ENCODE assay signal across 8 mouse cellular contexts in genomic region chr11:96005403-96006271, GRCm38 (mm10). TPM values are rescaled to one million over a fixed set of nuclear protein-coding genes. Genes with fewer than 3 reads are reported as not detected.
DNase-seq lines count a peak whose midpoint lies in the region; ATAC-seq and TF ChIP-seq lines count a peak whose summit lies in the region.

Gene Igf2bp1, minus strand, starts transcription at chr11:96005940.

- TF ChIP-seq CTCF in forebrain, postnatal 0 days (IDR thresholded peaks at IDR 0.05; ENCODE audit: low read depth): no peak
- TF ChIP-seq CTCF in kidney, postnatal 0 days (IDR thresholded peaks at IDR 0.05; ENCODE audit: low read depth): no peak
- no peak for TF ChIP-seq CTCF in midbrain, postnatal 0 days (IDR thresholded peaks at IDR 0.05)

- intact Hi-C loops in left cerebral cortex, postnatal 4 days (cut with DNase I): no loop called here

- H3K4me2 ChIP-seq in forebrain, postnatal 0 days (ENCODE audit: low read depth): peak within 1 kb of the TSS; percentile 76
- peak within 1 kb of the TSS; percentile 94 for H3K4me2 ChIP-seq in kidney, postnatal 0 days (ENCODE audit: low read length)
- peak within 1 kb of the TSS; percentile 75 for H3K4me2 ChIP-seq in midbrain, postnatal 0 days (ENCODE audit: low read depth, low read length, poor library complexity, severe bottlenecking)

- H3K36me3 ChIP-seq in forebrain, postnatal 0 days (ENCODE audit: insufficient read depth): no peaks in the 10 kb centered on the region
- no peaks in the 10 kb centered on the region for H3K36me3 ChIP-seq in kidney, postnatal 0 days (ENCODE audit: insufficient read depth, low read length)
- H3K36me3 ChIP-seq in midbrain, postnatal 0 days (ENCODE audit: insufficient read depth, low read length): no peaks in the 10 kb centered on the region

- peak; percentile 21 for ATAC-seq in forebrain, postnatal 0 days
- ATAC-seq in kidney, postnatal 0 days (replicated peaks; ENCODE audit: low FRiP score, low read depth): peak; percentile 64
- ATAC-seq in midbrain, postnatal 0 days (ENCODE audit: low FRiP score): peak; percentile 54

- peak within 1 kb of the TSS; percentile 67 for H3K9ac ChIP-seq in forebrain, postnatal 0 days
- H3K9ac ChIP-seq in kidney, postnatal 0 days (ENCODE audit: low read depth, low read length): peak within 1 kb of the TSS; percentile 87
- H3K9ac ChIP-seq in midbrain, postnatal 0 days (replicated peaks; ENCODE audit: low read length, poor library complexity, severe bottlenecking): peak within 1 kb of the TSS; percentile 55

- no peaks in the 10 kb centered on the region for H3K9me3 ChIP-seq in forebrain, postnatal 0 days (ENCODE audit: low read length)
- no peaks in the 10 kb centered on the region for H3K9me3 ChIP-seq in kidney, postnatal 0 days (replicated peaks; ENCODE audit: low read length)
- no peaks in the 10 kb centered on the region for H3K9me3 ChIP-seq in midbrain, postnatal 0 days (ENCODE audit: low read length)

- H3K27ac ChIP-seq in forebrain, postnatal 0 days (ENCODE audit: low read depth, low read length): peak within 1 kb of the TSS; percentile 69
- peak within 1 kb of the TSS; percentile 89 for H3K27ac ChIP-seq in kidney, postnatal 0 days
- H3K27ac ChIP-seq in midbrain, postnatal 0 days (ENCODE audit: low read depth, low read length): 0 out of 2 replicates have a peak within 1 kb of the TSS, but pooled peaks have one; percentile 12

- peak within 1 kb of the TSS; percentile 58 for H3K4me3 ChIP-seq in forebrain, postnatal 0 days (ENCODE audit: low read depth, low read length)
- peak within 1 kb of the TSS; percentile 88 for H3K4me3 ChIP-seq in kidney, postnatal 0 days (replicated peaks; ENCODE audit: low read depth, low read length)
- peak within 1 kb of the TSS; percentile 49 for H3K4me3 ChIP-seq in midbrain, postnatal 0 days (ENCODE audit: low read depth, low read length)

- peaks cover 10% of the 10 kb centered on the region; the same call in 1 of the 2 replicates for H3K27me3 ChIP-seq in forebrain, postnatal 0 days (ENCODE audit: insufficient read depth, low read length)
- H3K27me3 ChIP-seq in kidney, postnatal 0 days (ENCODE audit: insufficient read depth, low read length): peaks cover 20% of the 10 kb centered on the region; the same call in 1 of the 2 replicates
- no peaks in the 10 kb centered on the region for H3K27me3 ChIP-seq in midbrain, postnatal 0 days (ENCODE audit: insufficient read depth, low read length)

- peak; percentile 24 for DNase-seq in left cerebral cortex, postnatal 4 days
- DNase-seq in left cerebral cortex, adult 18-20 months (ENCODE audit: low spot score in 2 of 2): no peak
- peak; percentile 59 to 60 for DNase-seq in adrenal gland, postnatal 36 days
- DNase-seq in forebrain, postnatal 0 days: peak; percentile 73
- DNase-seq in kidney, postnatal 0 days (ENCODE audit: low spot score): peak; percentile 81
- peak; percentile 56 for DNase-seq in midbrain, postnatal 0 days (ENCODE audit: low spot score)
- no peak for DNase-seq in layer of hippocampus, postnatal 14 days (ENCODE audit: low spot score in 2 of 2)
- DNase-seq in frontal cortex, postnatal 36 days (ENCODE audit: low spot score in 2 of 2): no peak

- peaks cover 10% of the 10 kb centered on the region for H3K4me1 ChIP-seq in forebrain, postnatal 0 days (ENCODE audit: insufficient read depth)
- H3K4me1 ChIP-seq in kidney, postnatal 0 days (replicated peaks; ENCODE audit: insufficient read depth, low read length): peaks cover 29% of the 10 kb centered on the region
- no peaks in the 10 kb centered on the region; the same call in 1 of the 2 replicates for H3K4me1 ChIP-seq in midbrain, postnatal 0 days (ENCODE audit: insufficient read depth, low read length)

- WGBS in forebrain, postnatal 0 days: 1% methylated on average over 67 of the region's 74 CpGs
- WGBS in kidney, postnatal 0 days: under 1% methylated on average over 66 of the region's 74 CpGs
- under 1% methylated on average over 62 of the region's 74 CpGs for WGBS in midbrain, postnatal 0 days

RNA-seq across cellular contexts. Expression of gene Igf2bp1, which starts in this region (rescaled TPM):
- total RNA-seq in left cerebral cortex, postnatal 4 days (2021): 1 to 10 TPM; 2.6 to 3.5 TPM
- under 1 TPM in 1 of 2 experiments, not detected in 1; 0.37 TPM for total RNA-seq in left cerebral cortex, adult 18-20 months (2021)
- 1 to 10 TPM; 2.1 to 4.7 TPM for total RNA-seq in adrenal gland, postnatal 36 days (2021)
- total RNA-seq in forebrain, postnatal 0 days (2014; rRNA removed): 3.0 and 3.3 TPM in 2 replicates
- 1.8 and 2.5 TPM in 2 replicates for polyA plus RNA-seq in forebrain, postnatal 0 days (2015; fragmentation: Nextera tagmentation; extraction: Ambion mirVana)
- polyA plus RNA-seq in kidney, postnatal 0 days (2015; fragmentation: Nextera tagmentation; extraction: Ambion mirVana): 14.9 and 20.5 TPM in 2 replicates
- 2.2 and 3.2 TPM in 2 replicates for total RNA-seq in midbrain, postnatal 0 days (2014; rRNA removed)
- polyA plus RNA-seq in midbrain, postnatal 0 days (2015; fragmentation: Nextera tagmentation; extraction: Ambion mirVana): 1.2 and 1.3 TPM in 2 replicates
- total RNA-seq in layer of hippocampus, postnatal 14 days (2021): under 1 TPM; 0.10 to 0.18 TPM

Comparison
In these comparisons a context has a peak if more than half of its experiments do, and no peak if none do; other contexts are left out.
1. DNase-seq: peak in left cerebral cortex, postnatal 4 days (single experiment), adrenal gland, postnatal 36 days (2 of 2), forebrain, postnatal 0 days (single experiment), kidney, postnatal 0 days (single experiment) and midbrain, postnatal 0 days (single experiment); none in left cerebral cortex, adult 18-20 months (0 of 2), layer of hippocampus, postnatal 14 days (0 of 2) and frontal cortex, postnatal 36 days (0 of 2).
2. H3K27ac ChIP-seq: peak in every context shown above with its lines; median percentile 89 in kidney, postnatal 0 days; 69 in forebrain, postnatal 0 days; 12 in midbrain, postnatal 0 days.
3. Peak in every context shown above with its lines, with median percentiles within 50 percentile points of each other: ATAC-seq, H3K4me2 ChIP-seq, H3K4me3 ChIP-seq and H3K9ac ChIP-seq.